Mouse (Mus musculus) lung, postnatal 0 days (tissue): ENCODE measurements around the gene Slc37a1.

Experiments
- CTCF ChIP-seq: IDR thresholded peaks from 2 replicates; pipeline ENCODE4 v1.5.1; 2016; ENCODE audit warnings: antibody characterized with exemption, mild to moderate bottlenecking
- EP300 ChIP-seq: IDR thresholded peaks from 2 replicates; pipeline ENCODE4 v1.6.1; 2016; ENCODE audit warnings: antibody characterized with exemption, mild to moderate bottlenecking, control low read depth

GRCm38 (mm10) chr17:31316998-31317397, 30.4 kb downstream of the Slc37a1 start:
- no peak for TF ChIP-seq CTCF
- no peak for TF ChIP-seq EP300
